Mouse (Mus musculus) neural tube, embryonic 12.5 days (tissue): ENCODE measurements at regions not wholly inside any gene's neighbourhood (a gene's known extent, or its start where the extent isn't known, plus 50 kb on each side); places are given as distances from the start of the nearest gene placed in this dataset.
A peak's percentile ranks its signal among the peaks of the same experiment; 100 is the strongest.

ENCODE experiments used
- ATAC-seq: fragments of 200-750 bp; cut with Nextera tagmentation; 2 replicates; pipeline ENCODE4 v1.8.0; 2017; ENCODE audit warnings: low read depth, mild to moderate bottlenecking, moderate TSS enrichment, moderate library complexity; ENCODE audit not compliant: low FRiP score
- H3K27ac ChIP-seq: fragments of 300-500 bp; sonication (generic); 2 replicates; pipeline ENCODE4 v1.5.1; 2016
- H3K27me3 ChIP-seq: fragments of 300-500 bp; sonication (generic); replicated peaks from 2 replicates; pipeline ENCODE4 v1.6.1; 2016; ENCODE audit warnings: mild to moderate bottlenecking
- H3K36me3 ChIP-seq: fragments of 300-500 bp; sonication (generic); 2 replicates; pipeline ENCODE4 v1.6.1; 2016; ENCODE audit warnings: mild to moderate bottlenecking
- H3K4me1 ChIP-seq: fragments of 300-500 bp; sonication (generic); 2 replicates; pipeline ENCODE4 v1.6.1; 2016
- H3K4me2 ChIP-seq: fragments of 300-500 bp; sonication (generic); replicated peaks from 2 replicates; pipeline ENCODE4 v1.6.1; 2016; ENCODE audit warnings: mild to moderate bottlenecking
- H3K4me3 ChIP-seq: fragments of 300-500 bp; sonication (generic); 2 replicates; pipeline ENCODE4 v1.5.1; 2016
- H3K9ac ChIP-seq: fragments of 300-500 bp; sonication (generic); 2 replicates; pipeline ENCODE4 v1.6.1; 2016; ENCODE audit warnings: mild to moderate bottlenecking
- H3K9me3 ChIP-seq: fragments of 300-500 bp; sonication (generic); 2 replicates; pipeline ENCODE4 v1.6.1; 2016; ENCODE audit warnings: mild to moderate bottlenecking
- WGBS: fragments of 180-500 bp; shearing (Covaris S2); methylation state at CpG from one replicate; pipeline ENCODE4 v1.1.7; 2016; 5-methylcytosine and 5-hydroxymethylcytosine counted together

DNA sequence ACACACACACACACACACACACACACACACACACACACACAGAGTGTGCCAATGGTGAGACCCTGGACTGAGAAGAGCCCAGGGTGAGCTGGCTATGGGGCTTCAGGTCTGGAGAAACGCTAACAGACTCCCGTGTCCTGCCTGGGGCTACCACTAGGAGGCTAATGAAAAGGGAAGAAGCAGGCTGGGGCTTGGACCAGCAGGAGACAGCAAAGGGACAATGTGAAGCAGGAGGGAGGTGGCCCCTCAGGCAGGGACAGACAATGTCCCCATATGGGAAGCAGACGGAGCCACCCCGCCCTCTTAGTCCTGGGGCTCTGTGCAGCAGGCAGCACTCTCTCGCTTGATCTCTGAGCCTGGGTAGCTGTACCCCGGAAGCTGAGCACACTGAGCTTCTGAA, 93.1 kb downstream of the Hif1an start:
- WGBS: 1% methylated on average over 6 of the region's 6 CpGs
- Histone ChIP-seq H3K4me3 (no peak overlapping the region), H3K36me3 (no peaks in the 10 kb centered on the region), H3K27me3 (peaks cover 34% of the 10 kb centered on the region), H3K9me3 (no peaks in the 10 kb centered on the region), H3K9ac (no peak overlapping the region), H3K4me1 (peaks cover 10% of the 10 kb centered on the region), H3K4me2 (no peak overlapping the region), H3K27ac (no peak overlapping the region)
- peak; percentile 71 for ATAC-seq

- H3K9ac ChIP-seq: no peak overlapping the region
- 16% methylated on average over 10 of the region's 10 CpGs for WGBS
- peaks cover 18% of the 10 kb centered on the region for H3K27me3 ChIP-seq
- peaks cover 10% of the 10 kb centered on the region for H3K4me1 ChIP-seq
- H3K27ac ChIP-seq: no peak overlapping the region
- no peaks in the 10 kb centered on the region for H3K36me3 ChIP-seq
- H3K4me2 ChIP-seq: no peak overlapping the region
- no peak for ATAC-seq
- no peak overlapping the region for H3K4me3 ChIP-seq
- no peaks in the 10 kb centered on the region for H3K9me3 ChIP-seq
These were observed 96.5 kb upstream of the Pax2 start for GRCm38 (mm10) chr19:44659316-44659715.

- ATAC-seq: peak; percentile 12; the same call in 1 of the 2 replicates
- H3K9ac ChIP-seq: peak overlapping the region; percentile 48; the same call in 1 of the 2 replicates
- 0% methylated on average over 14 of the region's 14 CpGs for WGBS
These were observed 86.3 kb upstream of the Pax2 start for GRCm38 (mm10) chr19:44669535-44669958.

GRCm38 (mm10) chr19:44674621-44675245, 81.1 kb upstream of the Pax2 start:
- no peak for ATAC-seq
- no peak overlapping the region for H3K27ac ChIP-seq
- H3K4me2 ChIP-seq: peak overlapping the region; percentile 37
- H3K9ac ChIP-seq: no peak overlapping the region
- H3K27me3 ChIP-seq: peaks cover 85% of the 10 kb centered on the region
- no peaks in the 10 kb centered on the region for H3K9me3 ChIP-seq
- H3K4me3 ChIP-seq: no peak overlapping the region
- H3K36me3 ChIP-seq: no peaks in the 10 kb centered on the region
- H3K4me1 ChIP-seq: peaks cover 48% of the 10 kb centered on the region
- WGBS: 4% methylated on average over 45 of the region's 45 CpGs

More at GRCm38 (mm10) chr19:44669535-44669958, 86.3 kb upstream of the Pax2 start:
- H3K4me3 ChIP-seq: peak overlapping the region; percentile 11; the same call in 1 of the 2 replicates
- H3K4me2 ChIP-seq: peak overlapping the region; percentile 67
- peak overlapping the region; percentile 73 for H3K27ac ChIP-seq
- peaks cover 36% of the 10 kb centered on the region for H3K4me1 ChIP-seq
- H3K27me3 ChIP-seq: peaks cover 66% of the 10 kb centered on the region
- no peaks in the 10 kb centered on the region for H3K36me3 ChIP-seq
- H3K9me3 ChIP-seq: no peaks in the 10 kb centered on the region

- Histone ChIP-seq H3K9me3 (no peaks in the 10 kb centered on the region), H3K4me3 (no peak overlapping the region), H3K4me1 (peaks cover 44% of the 10 kb centered on the region), H3K27ac (no peak overlapping the region), H3K36me3 (no peaks in the 10 kb centered on the region), H3K4me2 (0 out of 2 replicates have a peak overlapping the region, but pooled peaks have one; percentile 17), H3K27me3 (peaks cover 91% of the 10 kb centered on the region), H3K9ac (no peak overlapping the region)
- 6% methylated on average over 12 of the region's 12 CpGs for WGBS
- no peak for ATAC-seq
These were observed 79.2 kb upstream of the Pax2 start for GRCm38 (mm10) chr19:44676555-44677120.

GRCm38 (mm10) chr19:44677295-44677694, 78.5 kb upstream of the Pax2 start:
- H3K27ac ChIP-seq: no peak overlapping the region
- H3K36me3 ChIP-seq: no peaks in the 10 kb centered on the region
- 56% methylated on average over 8 of the region's 8 CpGs for WGBS
- H3K9ac ChIP-seq: no peak overlapping the region
- peaks cover 38% of the 10 kb centered on the region for H3K4me1 ChIP-seq
- peaks cover 91% of the 10 kb centered on the region for H3K27me3 ChIP-seq
- H3K4me2 ChIP-seq: no peak overlapping the region
- no peak overlapping the region for H3K4me3 ChIP-seq
- H3K9me3 ChIP-seq: no peaks in the 10 kb centered on the region
- ATAC-seq: no peak

- peaks cover 91% of the 10 kb centered on the region for H3K27me3 ChIP-seq
- ATAC-seq: no peak
- H3K4me3 ChIP-seq: no peak overlapping the region
- peaks cover 47% of the 10 kb centered on the region for H3K4me1 ChIP-seq
- WGBS: 79% methylated on average over 1 of the region's 1 CpGs
- H3K9me3 ChIP-seq: no peaks in the 10 kb centered on the region
- no peak overlapping the region for H3K9ac ChIP-seq
- no peak overlapping the region for H3K27ac ChIP-seq
- no peaks in the 10 kb centered on the region for H3K36me3 ChIP-seq
- H3K4me2 ChIP-seq: no peak overlapping the region
These were observed 77.2 kb upstream of the Pax2 start for GRCm38 (mm10) chr19:44678686-44679085.

DNA sequence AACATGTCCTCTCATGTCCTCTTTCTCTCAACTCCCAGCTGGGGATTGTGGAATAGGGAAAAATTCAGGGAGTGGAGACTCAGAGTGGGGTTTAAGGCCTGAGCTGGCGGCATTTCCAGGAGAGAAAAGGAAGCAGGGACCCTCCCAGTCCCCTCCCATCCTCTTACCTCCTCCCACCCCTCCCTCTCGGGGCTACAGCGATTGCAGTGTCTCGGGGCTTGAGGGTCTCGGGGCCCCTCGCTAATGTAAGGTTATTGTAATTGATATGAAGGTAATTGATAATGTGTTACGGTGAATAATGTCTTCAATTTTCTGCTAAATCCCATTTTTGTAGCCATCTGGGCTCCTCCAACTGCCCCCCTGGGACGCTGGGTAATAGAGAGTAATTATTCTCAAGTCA, 74.2 kb upstream of the Pax2 start:
- Histone ChIP-seq H3K4me3 (no peak overlapping the region), H3K9me3 (no peaks in the 10 kb centered on the region), H3K4me1 (peaks cover 43% of the 10 kb centered on the region), H3K36me3 (no peaks in the 10 kb centered on the region), H3K4me2 (0 out of 2 replicates have a peak overlapping the region, but pooled peaks have one; percentile 2), H3K27me3 (peaks cover 87% of the 10 kb centered on the region), H3K9ac (0 out of 2 replicates have a peak overlapping the region, but pooled peaks have one; percentile 21), H3K27ac (no peak overlapping the region)
- no peak for ATAC-seq
- WGBS: 5% methylated on average over 8 of the region's 8 CpGs

- Histone ChIP-seq H3K4me1 (peaks cover 35% of the 10 kb centered on the region), H3K36me3 (no peaks in the 10 kb centered on the region), H3K9ac (no peak overlapping the region), H3K27ac (no peak overlapping the region), H3K27me3 (peaks cover 84% of the 10 kb centered on the region), H3K4me2 (peak overlapping the region; percentile 20; the same call in 1 of the 2 replicates), H3K9me3 (no peaks in the 10 kb centered on the region), H3K4me3 (no peak overlapping the region)
- WGBS: 1% methylated on average over 12 of the region's 12 CpGs
- ATAC-seq: no peak
These were observed 72.7 kb upstream of the Pax2 start for GRCm38 (mm10) chr19:44683191-44683590.

GRCm38 (mm10) chr19:44684061-44684514, 71.8 kb upstream of the Pax2 start:
- peak; percentile 55; the same call in 1 of the 2 replicates for ATAC-seq
- H3K9ac ChIP-seq: no peak overlapping the region
- peaks cover 89% of the 10 kb centered on the region for H3K27me3 ChIP-seq
- no peak overlapping the region for H3K27ac ChIP-seq
- 2% methylated on average over 48 of the region's 48 CpGs for WGBS
- peak overlapping the region; percentile 52 for H3K4me2 ChIP-seq
- H3K4me1 ChIP-seq: peaks cover 35% of the 10 kb centered on the region
- no peaks in the 10 kb centered on the region for H3K36me3 ChIP-seq
- H3K9me3 ChIP-seq: no peaks in the 10 kb centered on the region
- H3K4me3 ChIP-seq: no peak overlapping the region; the same call in 1 of the 2 replicates

DNA sequence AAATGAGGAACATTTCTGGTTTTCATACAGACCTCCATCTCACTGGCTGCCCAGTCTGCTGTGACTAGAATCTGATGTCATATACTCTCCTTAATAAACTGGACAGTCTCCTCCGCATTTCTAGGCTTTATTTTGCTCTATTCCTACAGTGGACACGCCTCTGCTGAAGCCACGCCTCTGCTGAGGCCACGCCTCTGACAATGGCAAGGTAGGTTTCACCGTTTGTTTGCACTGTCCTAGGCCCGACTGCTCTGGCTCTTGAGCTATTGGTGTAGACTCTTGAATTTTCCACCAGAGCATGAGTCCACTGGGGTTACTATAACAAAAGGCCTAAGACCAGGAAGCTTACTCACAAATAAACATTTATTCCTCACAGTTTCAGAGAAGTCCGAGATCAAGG, 69.8 kb upstream of the Pax2 start:
- no peak overlapping the region for H3K27ac ChIP-seq
- WGBS: 50% methylated on average over 7 of the region's 7 CpGs
- ATAC-seq: no peak
- no peaks in the 10 kb centered on the region for H3K36me3 ChIP-seq
- H3K27me3 ChIP-seq: peaks cover 78% of the 10 kb centered on the region
- no peak overlapping the region for H3K4me2 ChIP-seq
- H3K9ac ChIP-seq: no peak overlapping the region
- peaks cover 29% of the 10 kb centered on the region for H3K4me1 ChIP-seq
- H3K9me3 ChIP-seq: no peaks in the 10 kb centered on the region
- H3K4me3 ChIP-seq: no peak overlapping the region

- Histone ChIP-seq H3K4me2 (peak overlapping the region; percentile 46), H3K4me3 (no peak overlapping the region), H3K9me3 (no peaks in the 10 kb centered on the region), H3K4me1 (peaks cover 31% of the 10 kb centered on the region), H3K9ac (no peak overlapping the region), H3K36me3 (no peaks in the 10 kb centered on the region), H3K27ac (no peak overlapping the region), H3K27me3 (peaks cover 49% of the 10 kb centered on the region)
- 1% methylated on average over 17 of the region's 17 CpGs for WGBS
- ATAC-seq: no peak
These were observed 63.4 kb upstream of the Pax2 start for GRCm38 (mm10) chr19:44692396-44692795.
